Mouse (Mus musculus) urinary bladder, postnatal 14 days (tissue): Measurements from ENCODE around the gene Artn.
A peak's percentile ranks its signal among the peaks of the same experiment; 100 is the strongest.

ENCODE experiments used
- DNase-seq: peaks from one replicate; pipeline ENCODE4 v3.0.0; 2021; ENCODE audit warnings: low spot score

The Artn gene

GRCm38 (mm10) chr4:117929391-117929881 lies at the start of gene Artn:
TSS of gene Artn (minus strand) at chr4:117929763.
- peak; percentile 77 for DNase-seq

GRCm38 (mm10) chr4:117979181-117979580 lies 49.6 kb upstream of the Artn start:
- DNase-seq = peak; percentile 75

GRCm38 (mm10) chr4:117978282-117978681 lies 48.7 kb upstream of the Artn start:
- peak; percentile 51 for DNase-seq

GRCm38 (mm10) chr4:117977841-117978240 lies 48.3 kb upstream of the Artn start:
- no peak for DNase-seq

- no peak for DNase-seq
Measured at GRCm38 (mm10) chr4:117977371-117977770, 47.8 kb upstream of the Artn start.

- no peak for DNase-seq
Measured at GRCm38 (mm10) chr4:117975820-117976219, 46.3 kb upstream of the Artn start.

GRCm38 (mm10) chr4:117974719-117975118 lies 45.2 kb upstream of the Artn start:
- DNase-seq = peak; percentile 68

- DNase-seq = peak; percentile 77
Measured at GRCm38 (mm10) chr4:117972999-117973398, 43.4 kb upstream of the Artn start.

GRCm38 (mm10) chr4:117964346-117965025 lies 34.9 kb upstream of the Artn start:
- DNase-seq = peak; percentile 81

GRCm38 (mm10) chr4:117957492-117957891 lies 27.9 kb upstream of the Artn start:
- no peak for DNase-seq

- DNase-seq = no peak
Measured at GRCm38 (mm10) chr4:117947493-117947892, 17.9 kb upstream of the Artn start.

- peak; percentile 61 for DNase-seq
Measured at GRCm38 (mm10) chr4:117946639-117947305, 17.2 kb upstream of the Artn start.

- no peak for DNase-seq
Measured at GRCm38 (mm10) chr4:117943317-117943716, 13.8 kb upstream of the Artn start.

- no peak for DNase-seq
Measured at GRCm38 (mm10) chr4:117936964-117937363, 7.4 kb upstream of the Artn start.

GRCm38 (mm10) chr4:117934081-117934480 lies 4.5 kb upstream of the Artn start:
- DNase-seq = no peak

- DNase-seq = no peak
Measured at GRCm38 (mm10) chr4:117933248-117933647, 3.7 kb upstream of the Artn start.

- peak; percentile 80 for DNase-seq
Measured at GRCm38 (mm10) chr4:117928699-117929241, 793 bp downstream of the Artn start.

- no peak for DNase-seq
Measured at GRCm38 (mm10) chr4:117928234-117928633, 1.3 kb downstream of the Artn start.

- DNase-seq = no peak
Measured at GRCm38 (mm10) chr4:117926545-117927482, 2.7 kb downstream of the Artn start.

GRCm38 (mm10) chr4:117924916-117925315 lies 4.6 kb downstream of the Artn start:
- DNase-seq = no peak

GRCm38 (mm10) chr4:117923450-117923849 lies 6.1 kb downstream of the Artn start:
- DNase-seq = no peak

- DNase-seq = no peak
Measured at GRCm38 (mm10) chr4:117921358-117921757, 8.2 kb downstream of the Artn start.
